Mouse (Mus musculus): ENCODE measurements around the gene Bicra. TPM values are rescaled to one million over a fixed set of nuclear protein-coding genes. Genes with fewer than 3 reads are reported as not detected.
A peak's percentile ranks its signal among the peaks of the same experiment; 100 is the strongest.

The Bicra gene
- polyA plus RNA-seq, 1 experiment from 2014 or later, result 7.5 TPM

DNA sequence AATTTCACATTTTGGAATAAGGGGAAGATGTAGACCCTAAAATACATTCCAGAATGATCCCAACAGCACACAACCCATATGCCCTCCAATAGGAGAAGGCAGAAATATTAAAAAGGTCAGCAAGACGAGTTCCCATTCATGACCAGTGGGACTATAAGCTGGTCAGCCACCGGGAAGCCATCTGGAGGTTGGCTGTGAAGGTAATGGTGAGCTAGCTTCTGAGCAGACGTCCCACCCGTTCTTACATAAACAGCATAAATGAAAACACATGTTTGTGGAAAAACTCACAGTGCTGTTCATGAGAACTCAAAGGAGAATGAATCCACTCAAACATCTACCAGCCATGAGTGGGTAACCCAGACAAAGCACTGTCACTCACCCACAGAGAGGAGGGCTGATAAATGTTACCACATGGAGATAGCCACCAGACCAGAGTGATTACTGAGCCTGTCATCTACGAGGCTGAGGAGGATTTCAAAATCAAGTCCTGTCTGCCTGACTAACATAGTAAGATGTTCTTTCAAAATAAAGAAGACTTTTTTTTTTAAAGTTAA lies 33.9 kb downstream of the Bicra start:
- H3K27ac ChIP-seq (ENCODE audit: low read depth, low read length), result no peak overlapping the region
- H3K4me2 ChIP-seq (ENCODE audit: low read depth), result no peak overlapping the region
- no peak for ATAC-seq (ENCODE audit: insufficient read depth, low FRiP score, low TSS enrichment)
- WGBS, result 62% methylated on average over 5 of the region's 5 CpGs
- H3K9ac ChIP-seq (ENCODE audit: low read length), result no peak overlapping the region
- DNase-seq (ENCODE audit: low spot score), result no peak
- H3K4me1 ChIP-seq (ENCODE audit: control insufficient read depth, insufficient read depth, low read length), result no peaks in the 10 kb centered on the region
- no peaks in the 10 kb centered on the region for H3K9me3 ChIP-seq (ENCODE audit: control insufficient read depth, low read length)
- H3K27me3 ChIP-seq (ENCODE audit: control insufficient read depth, insufficient read depth, low read length), result no peaks in the 10 kb centered on the region
- no peaks in the 10 kb centered on the region for H3K36me3 ChIP-seq (ENCODE audit: control insufficient read depth, insufficient read depth, low read length)
- H3K4me3 ChIP-seq (ENCODE audit: low read depth, low read length), result no peak overlapping the region

DNA sequence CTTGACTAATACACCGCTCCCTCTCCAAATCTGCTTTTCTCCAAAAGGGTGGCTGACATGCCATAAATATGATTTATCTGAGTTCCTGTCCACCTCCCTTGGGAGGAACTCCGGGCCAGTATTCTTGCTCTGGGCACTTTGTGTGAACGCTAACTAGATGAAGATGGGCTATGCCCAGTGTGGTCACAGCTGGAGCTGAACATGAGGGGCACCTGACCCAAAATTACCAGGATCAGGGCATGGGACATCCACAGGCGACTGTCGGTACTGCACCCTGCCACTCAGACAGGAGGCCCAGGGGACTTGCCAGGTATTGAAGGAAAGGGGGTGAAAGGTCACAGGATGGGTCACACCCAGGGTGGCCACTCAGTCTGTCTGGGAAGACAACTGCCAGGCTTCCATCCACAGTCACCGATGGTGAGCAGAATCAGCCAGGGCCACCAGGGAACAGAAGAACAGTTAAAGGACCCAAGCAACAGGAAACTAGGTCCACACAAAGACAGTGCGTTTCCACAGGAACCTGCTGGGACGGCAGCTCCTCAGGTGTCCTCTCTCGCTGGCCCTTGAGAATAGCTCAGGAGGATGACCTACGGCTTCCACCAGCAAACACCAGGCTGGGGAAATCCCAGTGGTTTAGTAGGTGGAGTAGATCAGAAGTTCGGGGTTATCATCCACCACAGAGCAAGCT lies 35.0 kb downstream of the Bicra start:
- Histone ChIP-seq H3K27me3 (ENCODE audit: control insufficient read depth, insufficient read depth, low read length) (no peaks in the 10 kb centered on the region), H3K27ac (ENCODE audit: low read depth, low read length) (no peak overlapping the region), H3K4me1 (ENCODE audit: control insufficient read depth, insufficient read depth, low read length) (no peaks in the 10 kb centered on the region), H3K4me3 (ENCODE audit: low read depth, low read length) (no peak overlapping the region), H3K36me3 (ENCODE audit: control insufficient read depth, insufficient read depth, low read length) (no peaks in the 10 kb centered on the region; the same call in 1 of the 2 replicates), H3K9me3 (ENCODE audit: control insufficient read depth, low read length) (no peaks in the 10 kb centered on the region), H3K9ac (ENCODE audit: low read length) (no peak overlapping the region), H3K4me2 (ENCODE audit: low read depth) (no peak overlapping the region)
- WGBS, result 77% methylated on average over 11 of the region's 11 CpGs
- DNase-seq (ENCODE audit: low spot score) (peak; percentile 40), ATAC-seq (ENCODE audit: insufficient read depth, low FRiP score, low TSS enrichment) (no peak)

DNA sequence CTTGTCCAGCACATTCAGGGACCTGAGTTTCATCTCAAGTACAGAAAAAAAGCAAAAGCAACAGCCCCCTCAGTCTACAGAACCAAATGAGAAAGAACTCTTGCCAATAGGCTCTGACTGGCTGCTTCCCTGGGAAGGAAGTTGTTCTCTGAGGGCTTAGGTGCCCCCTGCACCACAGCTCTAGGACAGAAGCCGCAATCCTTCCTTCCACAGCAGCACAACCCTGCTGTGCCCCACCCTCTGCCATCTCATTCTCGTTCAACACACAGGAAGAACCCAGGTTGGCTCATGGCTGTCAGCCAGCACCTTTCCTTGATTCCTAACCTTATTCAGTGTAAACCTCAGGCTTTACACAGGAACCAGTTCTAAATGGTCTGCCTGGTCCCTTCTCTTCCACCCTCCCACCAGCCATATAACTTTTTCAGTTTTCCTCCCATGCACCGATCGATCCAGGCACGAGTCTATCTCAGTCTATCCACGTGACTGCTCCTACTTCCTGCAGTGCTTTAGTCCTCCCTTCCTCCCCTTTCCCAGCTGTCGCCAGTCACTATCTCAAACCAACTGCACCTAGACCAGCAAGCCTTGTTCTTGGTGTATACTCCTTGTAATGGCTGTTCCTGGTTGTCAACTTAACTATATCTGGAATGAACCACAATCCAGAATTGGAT lies 36.2 kb downstream of the Bicra start:
- 95% methylated on average over 7 of the region's 7 CpGs for WGBS
- no peak overlapping the region for H3K4me2 ChIP-seq (ENCODE audit: low read depth)
- no peak for ATAC-seq (ENCODE audit: insufficient read depth, low FRiP score, low TSS enrichment)

DNA sequence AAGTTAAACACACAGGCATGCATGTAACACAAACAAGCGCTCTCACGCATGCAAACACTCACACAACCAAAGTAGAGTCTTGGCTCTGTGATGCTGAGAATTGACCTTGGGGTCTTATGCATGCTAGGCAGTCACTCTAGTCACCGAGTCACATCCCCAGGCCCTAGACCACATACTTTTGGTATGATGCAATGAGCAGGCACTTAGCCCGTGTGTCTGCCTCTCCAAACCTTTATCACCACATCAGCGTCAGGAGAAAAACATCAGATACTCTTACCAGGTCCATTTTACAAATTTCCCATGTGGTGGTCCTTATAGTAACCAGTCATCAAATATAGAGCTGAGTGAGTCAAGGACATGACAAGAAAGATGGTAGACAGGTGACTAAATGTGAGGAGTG lies 37.1 kb downstream of the Bicra start:
- DNase-seq (ENCODE audit: low spot score), result no peak
- 95% methylated on average over 5 of the region's 5 CpGs for WGBS
- ATAC-seq (ENCODE audit: insufficient read depth, low FRiP score, low TSS enrichment), result no peak

More for the DNA sequence above, 36.2 kb downstream of the Bicra start:
- Histone ChIP-seq H3K27me3 (ENCODE audit: control insufficient read depth, insufficient read depth, low read length) (no peaks in the 10 kb centered on the region), H3K36me3 (ENCODE audit: control insufficient read depth, insufficient read depth, low read length) (no peaks in the 10 kb centered on the region; the same call in 1 of the 2 replicates), H3K4me1 (ENCODE audit: control insufficient read depth, insufficient read depth, low read length) (no peaks in the 10 kb centered on the region), H3K9me3 (ENCODE audit: control insufficient read depth, low read length) (no peaks in the 10 kb centered on the region), H3K27ac (ENCODE audit: low read depth, low read length) (no peak overlapping the region), H3K9ac (ENCODE audit: low read length) (no peak overlapping the region), H3K4me3 (ENCODE audit: low read depth, low read length) (no peak overlapping the region)
- DNase-seq (ENCODE audit: low spot score), result no peak

DNA sequence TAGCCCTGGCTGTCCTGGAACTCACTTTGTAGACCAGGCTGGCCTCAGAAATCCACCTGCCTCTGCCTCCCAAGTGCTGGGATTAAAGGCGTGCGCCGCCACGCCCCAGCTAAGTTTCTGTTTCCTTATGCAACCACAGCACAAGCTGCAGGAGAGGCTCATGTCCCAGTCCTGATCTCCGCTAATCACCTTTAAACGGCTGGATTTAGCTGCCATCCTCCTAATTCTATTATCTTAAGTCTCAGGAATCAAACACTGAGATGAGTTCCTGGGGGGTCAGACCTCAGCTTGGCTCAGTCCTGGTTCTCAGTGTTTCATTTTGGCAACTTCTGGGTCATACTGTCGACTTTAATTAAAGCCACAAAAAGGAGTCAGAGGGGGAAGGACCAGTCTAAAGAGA lies 38.1 kb downstream of the Bicra start:
- DNase-seq (ENCODE audit: low spot score) (no peak), ATAC-seq (ENCODE audit: insufficient read depth, low FRiP score, low TSS enrichment) (no peak)
- Histone ChIP-seq H3K36me3 (ENCODE audit: control insufficient read depth, insufficient read depth, low read length) (no peaks in the 10 kb centered on the region; the same call in none of the 2 replicates), H3K4me2 (ENCODE audit: low read depth) (no peak overlapping the region), H3K27me3 (ENCODE audit: control insufficient read depth, insufficient read depth, low read length) (no peaks in the 10 kb centered on the region), H3K4me3 (ENCODE audit: low read depth, low read length) (no peak overlapping the region), H3K27ac (ENCODE audit: low read depth, low read length) (no peak overlapping the region), H3K9ac (ENCODE audit: low read length) (no peak overlapping the region), H3K4me1 (ENCODE audit: control insufficient read depth, insufficient read depth, low read length) (no peaks in the 10 kb centered on the region), H3K9me3 (ENCODE audit: control insufficient read depth, low read length) (no peaks in the 10 kb centered on the region)
- WGBS, result 93% methylated on average over 7 of the region's 7 CpGs

More for the DNA sequence above, 37.1 kb downstream of the Bicra start:
- Histone ChIP-seq H3K4me2 (ENCODE audit: low read depth) (no peak overlapping the region), H3K27me3 (ENCODE audit: control insufficient read depth, insufficient read depth, low read length) (no peaks in the 10 kb centered on the region), H3K27ac (ENCODE audit: low read depth, low read length) (no peak overlapping the region), H3K4me1 (ENCODE audit: control insufficient read depth, insufficient read depth, low read length) (no peaks in the 10 kb centered on the region), H3K9ac (ENCODE audit: low read length) (no peak overlapping the region), H3K9me3 (ENCODE audit: control insufficient read depth, low read length) (no peaks in the 10 kb centered on the region), H3K36me3 (ENCODE audit: control insufficient read depth, insufficient read depth, low read length) (no peaks in the 10 kb centered on the region; the same call in none of the 2 replicates), H3K4me3 (ENCODE audit: low read depth, low read length) (no peak overlapping the region)

- 89% methylated on average over 3 of the region's 3 CpGs for WGBS
- no peak for ATAC-seq (ENCODE audit: insufficient read depth, low FRiP score, low TSS enrichment)
- no peaks in the 10 kb centered on the region; the same call in none of the 2 replicates for H3K36me3 ChIP-seq (ENCODE audit: control insufficient read depth, insufficient read depth, low read length)
- no peak for DNase-seq (ENCODE audit: low spot score)
- H3K27me3 ChIP-seq (ENCODE audit: control insufficient read depth, insufficient read depth, low read length), result no peaks in the 10 kb centered on the region
- H3K9ac ChIP-seq (ENCODE audit: low read length), result no peak overlapping the region
- H3K4me3 ChIP-seq (ENCODE audit: low read depth, low read length), result no peak overlapping the region
- H3K4me1 ChIP-seq (ENCODE audit: control insufficient read depth, insufficient read depth, low read length), result no peaks in the 10 kb centered on the region
- no peak overlapping the region for H3K4me2 ChIP-seq (ENCODE audit: low read depth)
- no peaks in the 10 kb centered on the region for H3K9me3 ChIP-seq (ENCODE audit: control insufficient read depth, low read length)
- no peak overlapping the region for H3K27ac ChIP-seq (ENCODE audit: low read depth, low read length)
These were observed 42.7 kb downstream of the Bicra start for GRCm38 (mm10) chr7:16005020-16005419.

GRCm38 (mm10) chr7:16004177-16004856 lies 43.4 kb downstream of the Bicra start:
- ATAC-seq (ENCODE audit: insufficient read depth, low FRiP score, low TSS enrichment) (no peak; the same call in 1 of the 2 replicates), DNase-seq (ENCODE audit: low spot score) (peak; percentile 31)
- Histone ChIP-seq H3K27ac (ENCODE audit: low read depth, low read length) (peak overlapping the region; percentile 44; the same call in 1 of the 2 replicates), H3K4me1 (ENCODE audit: control insufficient read depth, insufficient read depth, low read length) (no peaks in the 10 kb centered on the region), H3K9me3 (ENCODE audit: control insufficient read depth, low read length) (no peaks in the 10 kb centered on the region), H3K27me3 (ENCODE audit: control insufficient read depth, insufficient read depth, low read length) (no peaks in the 10 kb centered on the region), H3K9ac (ENCODE audit: low read length) (no peak overlapping the region), H3K4me3 (ENCODE audit: low read depth, low read length) (no peak overlapping the region), H3K4me2 (ENCODE audit: low read depth) (no peak overlapping the region), H3K36me3 (ENCODE audit: control insufficient read depth, insufficient read depth, low read length) (peaks cover 2% of the 10 kb centered on the region)
- 51% methylated on average over 12 of the region's 12 CpGs for WGBS

- Histone ChIP-seq H3K27ac (ENCODE audit: low read depth, low read length) (no peak overlapping the region), H3K9me3 (ENCODE audit: control insufficient read depth, low read length) (no peaks in the 10 kb centered on the region), H3K4me1 (ENCODE audit: control insufficient read depth, insufficient read depth, low read length) (no peaks in the 10 kb centered on the region), H3K9ac (ENCODE audit: low read length) (no peak overlapping the region), H3K36me3 (ENCODE audit: control insufficient read depth, insufficient read depth, low read length) (peaks cover 3% of the 10 kb centered on the region), H3K4me3 (ENCODE audit: low read depth, low read length) (no peak overlapping the region), H3K4me2 (ENCODE audit: low read depth) (no peak overlapping the region), H3K27me3 (ENCODE audit: control insufficient read depth, insufficient read depth, low read length) (no peaks in the 10 kb centered on the region)
- DNase-seq (ENCODE audit: low spot score) (no peak), ATAC-seq (ENCODE audit: insufficient read depth, low FRiP score, low TSS enrichment) (no peak)
- WGBS, result 91% methylated on average over 4 of the region's 4 CpGs
These were observed 44.7 kb downstream of the Bicra start for GRCm38 (mm10) chr7:16003032-16003431.

Data from neural tube, embryonic 11.5 days (tissue).